Mouse (Mus musculus): ENCODE data around the gene AK157302.
"Not testable (repeated sequence)": the region's sequence is repeated elsewhere in the genome, so short reads cannot be mapped to it uniquely, and the experiment has no call there.

The AK157302 gene

DNA sequence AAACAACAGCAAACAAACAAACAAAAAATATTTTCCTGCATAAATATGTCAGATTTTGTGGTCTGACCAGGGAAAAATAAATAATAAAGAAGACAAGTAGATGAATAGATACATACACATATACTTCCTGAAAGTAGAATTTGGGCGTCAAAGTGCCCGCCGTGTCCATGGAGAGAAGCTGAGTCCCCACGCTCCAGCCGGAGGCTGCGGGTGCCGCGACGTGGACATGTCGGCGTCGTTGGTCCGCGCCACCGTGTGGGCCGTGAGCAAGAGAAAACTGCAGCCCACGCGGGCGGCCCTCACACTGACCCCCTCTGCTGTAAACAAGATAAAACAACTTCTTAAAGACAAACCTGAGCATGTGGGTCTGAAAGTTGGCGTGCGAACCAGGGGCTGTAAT is at the start of gene AK157302:
TSS of gene AK157302 (plus strand) at position 144 of the 400 bp plus-strand sequence.
- DNase-seq (ENCODE audit: low spot score): no peak

DNA sequence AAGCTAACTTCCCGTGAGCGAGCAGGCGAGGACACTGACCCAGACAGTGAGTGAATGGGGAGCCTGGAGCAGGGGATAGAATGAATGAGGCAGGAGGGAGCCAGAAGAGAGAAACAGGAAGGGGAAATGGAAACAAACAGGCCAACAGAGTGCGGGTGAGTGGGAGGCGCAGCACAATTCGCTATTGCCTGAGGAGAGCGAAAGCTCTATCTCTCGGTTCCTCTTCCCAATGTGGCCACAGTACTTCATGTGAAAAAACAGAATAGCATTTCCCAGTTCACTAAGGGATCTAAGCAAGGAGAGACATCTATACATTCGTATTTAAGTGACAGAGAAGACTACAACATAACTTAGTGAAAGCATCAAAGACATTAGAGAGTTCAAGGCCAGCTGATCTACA is 48.2 kb upstream of the AK157302 start:
- no peak for DNase-seq (ENCODE audit: low spot score)

DNA sequence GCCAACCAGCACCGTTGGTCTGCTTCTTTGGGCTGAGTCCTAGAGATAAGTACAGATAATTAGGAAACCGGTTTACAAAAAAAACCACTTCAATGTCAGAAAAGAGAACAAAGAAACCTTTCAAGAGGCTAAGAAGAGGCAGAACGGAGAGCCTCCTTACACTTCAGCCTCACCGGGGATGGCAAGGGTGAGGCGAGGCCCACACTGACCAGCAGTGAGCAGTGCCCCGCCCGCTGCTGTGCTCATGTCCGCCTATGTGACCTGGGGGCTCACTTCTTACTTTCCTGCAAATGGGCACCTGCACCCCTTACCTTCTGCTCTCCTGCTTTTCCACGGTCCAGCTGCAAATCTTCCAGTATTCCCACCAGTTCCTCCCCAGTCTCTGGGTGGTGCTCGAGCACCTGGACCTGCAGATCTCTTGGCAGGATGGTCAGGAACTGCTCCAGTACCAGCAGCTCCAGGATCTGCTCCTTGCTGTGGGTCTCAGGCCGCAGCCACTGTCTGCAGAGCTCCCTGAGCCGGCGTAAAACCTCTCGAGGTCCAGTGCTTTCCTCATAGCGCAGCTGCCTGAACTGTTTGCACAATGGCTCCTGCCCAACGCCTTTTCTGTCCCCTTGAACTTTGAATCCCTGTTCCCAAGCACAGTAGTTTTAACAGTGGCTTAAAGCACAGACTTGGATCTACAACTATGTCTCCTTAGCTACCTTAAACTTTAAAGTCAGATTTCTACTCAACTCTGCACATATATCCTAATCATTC is 47.0 kb upstream of the AK157302 start:
- no peak for DNase-seq (ENCODE audit: low spot score)

- no peak for DNase-seq (ENCODE audit: low spot score)
Measured at GRCm38 (mm10) chr13:21453042-21453441, 42.0 kb upstream of the AK157302 start.

DNA sequence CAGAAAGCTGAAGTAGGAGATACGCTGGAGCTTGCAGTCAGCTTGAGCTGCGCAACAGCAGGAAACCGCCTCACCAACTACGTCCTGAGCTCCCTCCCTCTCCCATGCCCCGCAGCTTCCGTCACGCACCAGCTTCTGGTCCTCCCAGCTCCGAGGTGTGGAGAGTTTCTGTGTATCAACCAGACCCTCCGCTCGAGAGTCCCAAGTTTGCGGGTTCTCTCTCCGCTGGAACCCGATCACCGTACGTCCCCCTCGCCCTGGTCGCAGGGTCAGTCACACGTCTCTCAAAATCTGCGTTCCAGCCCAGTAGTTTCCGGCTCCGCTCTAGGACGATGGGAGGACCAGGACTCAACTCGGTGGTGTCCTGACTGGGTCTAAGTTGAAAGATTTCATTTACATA is 41.6 kb upstream of the AK157302 start, which contains the start of gene Zscan26:
TSS of gene Zscan26 (minus strand) at position 282 of the 400 bp plus-strand sequence.
- DNase-seq (ENCODE audit: low spot score): peak; percentile 27

- DNase-seq (ENCODE audit: low spot score): no peak
Measured at GRCm38 (mm10) chr13:21454133-21454532, 40.9 kb upstream of the AK157302 start.

GRCm38 (mm10) chr13:21456347-21456746 is 38.7 kb upstream of the AK157302 start:
- DNase-seq (ENCODE audit: low spot score): no peak

DNA sequence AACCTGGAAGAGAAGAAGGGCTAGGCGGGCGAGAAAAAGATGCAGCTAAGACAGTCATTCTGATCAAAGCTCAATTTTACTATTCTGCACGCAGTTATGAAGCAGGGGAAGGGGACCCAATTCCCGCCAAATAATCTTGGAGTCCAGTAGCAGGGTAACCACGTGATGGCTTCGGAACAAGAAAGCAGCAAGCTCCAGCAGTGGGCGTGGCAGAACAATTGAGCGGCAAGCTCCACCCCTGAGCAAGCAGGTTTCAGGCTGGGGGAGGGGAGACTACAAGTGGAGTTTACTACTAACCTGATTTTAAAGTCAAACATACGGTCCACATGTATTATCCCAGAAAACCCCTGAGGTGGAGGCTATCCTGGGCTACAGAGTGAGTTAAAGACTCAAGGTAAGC is 32.5 kb upstream of the AK157302 start:
- not testable (repeated sequence) for DNase-seq (ENCODE audit: low spot score)

- DNase-seq (ENCODE audit: low spot score): no peak
Measured at GRCm38 (mm10) chr13:21467336-21467735, 27.7 kb upstream of the AK157302 start.

GRCm38 (mm10) chr13:21468061-21469019 is 26.7 kb upstream of the AK157302 start, which contains the start of gene Nkapl:
TSS of gene Nkapl (minus strand) at chr13:21468509.
- peak; percentile 32 for DNase-seq (ENCODE audit: low spot score)

DNA sequence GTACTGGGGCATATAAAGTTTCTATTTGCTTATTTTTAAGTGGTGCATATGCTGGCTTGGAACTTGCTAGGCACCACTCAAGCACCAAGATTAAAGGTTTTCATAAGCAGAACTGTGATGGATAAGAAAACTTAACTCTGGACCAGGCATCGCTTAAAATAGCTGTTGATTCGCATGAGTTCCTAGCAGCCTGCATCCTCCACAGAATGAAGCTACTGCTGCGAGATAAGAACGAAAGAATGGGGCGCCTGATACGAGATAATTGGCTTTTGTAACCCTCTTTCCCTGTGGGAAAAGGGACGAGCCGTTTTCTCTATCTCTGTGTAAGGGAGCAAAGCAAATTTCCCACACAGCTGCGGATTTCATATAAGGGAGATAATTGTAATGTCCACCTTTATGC is 25.9 kb upstream of the AK157302 start:
- DNase-seq (ENCODE audit: low spot score): no peak

DNA sequence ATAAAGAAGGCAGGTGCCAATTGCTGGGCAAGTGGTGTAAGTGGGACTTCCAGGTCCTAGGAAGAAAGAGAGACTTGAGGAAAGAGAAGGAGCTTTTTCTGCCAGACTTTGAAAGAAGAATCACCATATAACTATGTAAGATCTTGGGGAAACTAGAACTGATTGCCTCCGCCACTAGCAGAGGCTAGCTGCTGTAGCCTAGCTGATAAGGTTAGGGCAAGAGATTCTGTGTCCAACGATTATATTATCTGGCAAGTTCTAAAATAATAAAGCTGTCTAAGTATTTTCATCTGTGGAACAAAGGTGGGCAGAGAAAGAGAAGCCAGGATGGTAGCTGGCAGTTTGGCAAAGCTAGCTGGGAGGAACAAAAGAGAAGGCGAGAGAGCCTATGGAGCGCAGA is 22.6 kb upstream of the AK157302 start:
- DNase-seq (ENCODE audit: low spot score): no peak

- DNase-seq (ENCODE audit: low spot score): not testable (repeated sequence)
Measured at GRCm38 (mm10) chr13:21478759-21479670, 16.0 kb upstream of the AK157302 start, which contains the start of the genes Zkscan4 and Gm10065. TSS of gene Zkscan4 (plus strand) at chr13:21478907. TSS of gene Gm10065 (minus strand) at chr13:21479441.

DNA sequence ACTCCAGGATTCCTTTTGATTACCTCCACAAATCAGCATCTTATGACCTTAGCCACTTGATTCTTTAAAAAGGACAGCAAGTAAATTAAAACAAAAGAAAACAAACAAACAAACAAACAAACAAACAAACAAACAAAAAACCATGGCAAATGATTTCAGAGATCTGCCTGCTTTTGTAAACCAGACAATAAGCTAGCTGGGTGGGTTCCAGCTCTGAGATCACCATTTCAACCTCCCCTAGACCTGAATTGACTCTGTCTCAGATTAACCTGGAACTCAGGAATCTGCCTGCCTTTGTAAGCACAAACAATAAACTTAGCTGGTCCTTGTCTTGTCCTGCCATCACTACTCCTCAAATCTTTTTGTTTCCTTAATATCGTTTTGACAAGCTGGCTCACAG is 8.1 kb upstream of the AK157302 start:
- DNase-seq (ENCODE audit: low spot score): no peak

GRCm38 (mm10) chr13:21492847-21493246 is 2.2 kb upstream of the AK157302 start:
- no peak for DNase-seq (ENCODE audit: low spot score)

GRCm38 (mm10) chr13:21501182-21501581 is 6.2 kb downstream of the AK157302 start, which contains the start of gene Gm11273:
TSS of gene Gm11273 (minus strand) at chr13:21501418.
- not testable (repeated sequence) for DNase-seq (ENCODE audit: low spot score)

GRCm38 (mm10) chr13:21502296-21502695 is 7.3 kb downstream of the AK157302 start:
- DNase-seq (ENCODE audit: low spot score): no peak

GRCm38 (mm10) chr13:21506221-21506649 is 11.2 kb downstream of the AK157302 start:
- DNase-seq (ENCODE audit: low spot score): peak; percentile 16

GRCm38 (mm10) chr13:21530136-21530535 is 35.1 kb downstream of the AK157302 start:
- no peak for DNase-seq (ENCODE audit: low spot score)

- peak; percentile 24 for DNase-seq (ENCODE audit: low spot score)
Measured at GRCm38 (mm10) chr13:21530781-21531201, 35.8 kb downstream of the AK157302 start, which contains the start of gene Zkscan8. TSS of gene Zkscan8 (minus strand) at chr13:21531120.

DNA sequence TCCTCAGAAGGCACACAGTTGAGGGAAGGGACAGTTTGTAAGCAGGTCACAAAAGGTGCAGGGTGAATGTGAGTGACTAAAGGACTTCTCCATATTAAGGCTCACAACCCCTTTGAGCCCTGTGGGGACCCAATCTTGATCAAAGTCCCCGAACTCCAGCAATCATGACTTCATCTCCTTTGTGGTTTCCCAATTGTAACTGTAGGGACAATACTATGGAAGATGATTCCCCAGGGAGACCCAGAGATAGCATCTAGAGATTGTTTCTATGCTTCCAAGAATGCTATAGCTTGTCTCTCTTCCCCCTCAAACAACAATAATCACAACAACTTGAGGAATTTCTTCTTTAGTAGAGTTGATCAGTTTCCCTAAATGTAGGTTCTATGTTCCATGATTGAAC is 47.7 kb downstream of the AK157302 start, which contains the start of gene Olfr1366:
TSS of gene Olfr1366 (minus strand) at position 101 of the 400 bp plus-strand sequence.
- DNase-seq (ENCODE audit: low spot score): no peak
